Mouse (Mus musculus) v-Abl transformed pro-B cells (cell line): ENCODE measurements around the gene Gm5475.

Experiments used
- in situ Hi-C, 2 experiments: fragments of 400-800 bp; cut with MboI; formaldehyde crosslinking; loops; one replicate each; pipeline ENCODE4 v1.15.1; 2025; ENCODE audit not compliant: unreplicated experiment in 2 of 2

Gm5475 gene

DNA sequence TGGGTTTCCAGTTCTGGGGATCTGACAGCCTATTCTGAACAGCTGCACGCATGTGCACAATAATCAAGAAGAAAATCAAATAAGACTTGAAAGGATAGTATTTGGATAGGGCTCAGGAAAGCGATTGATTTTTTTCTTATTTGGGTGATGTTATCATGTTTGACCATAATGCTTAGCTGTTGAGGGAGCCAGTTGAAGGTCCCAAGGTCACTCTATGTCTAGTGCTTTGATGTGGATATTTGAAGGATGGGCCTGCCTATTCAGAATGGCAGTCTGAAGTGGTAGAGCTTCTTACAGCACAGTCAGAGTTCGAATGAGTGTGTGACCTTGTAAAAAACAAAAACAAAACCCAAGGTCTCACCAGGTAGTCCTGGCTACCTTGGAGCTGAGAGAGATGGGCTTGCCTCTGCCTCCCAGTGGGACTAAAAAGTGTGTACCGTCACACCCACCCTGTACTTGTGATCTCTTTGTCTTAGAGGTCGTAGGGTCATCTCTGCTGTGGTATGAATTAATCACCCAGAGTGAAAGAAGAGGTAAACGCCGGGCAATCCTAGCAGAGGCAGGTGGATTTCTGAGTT is 52.1 kb downstream of the Gm5475 start:
- in situ Hi-C loops: loop anchor here in 1 of 2 experiments (25.0 kb wide), 1 partner anchor 437 kb away; the partner anchor contains the start of gene Dip2b
